ENCODE assay signal across 17 mouse cellular contexts in genomic region chr5:15586351-15586750, GRCm38 (mm10). TPM values are rescaled to one million over a fixed set of nuclear protein-coding genes. Genes with fewer than 3 reads are reported as not detected.
DNase-seq lines count a peak whose midpoint lies in the region; ATAC-seq and TF ChIP-seq lines count a peak whose summit lies in the region.
"Not testable (repeated sequence)": the region's sequence is repeated elsewhere in the genome, so short reads cannot be mapped to it uniquely, and the experiment has no call there.
"Had no signal": no experiment of that assay in that cellular context is flagged by ENCODE, and none has a peak within 500 bp of the region (broad histone marks: within the 10 kb centered on the region; RNA-seq: fewer than 3 reads in every experiment).

No protein-coding gene starts in this region.

- H3K27me3 ChIP-seq in Patski = not testable (repeated sequence)

- H3K4me1 ChIP-seq in lung, adult 2 months (ENCODE audit: control insufficient read depth, insufficient read depth, low read length) = not testable (repeated sequence)

- peak; percentile 28 for TF ChIP-seq CTCF in Patski (IDR thresholded peaks at IDR 0.05)
- peak; percentile 12; the same call in 1 of the 2 replicates for TF ChIP-seq CTCF in brain, embryonic 14.5 days (IDR thresholded peaks at IDR 0.05; ENCODE audit: borderline replicate concordance, extremely low read depth, insufficient read depth, insufficient read length)
- TF ChIP-seq CTCF in lung, adult 2 months (IDR thresholded peaks at IDR 0.05; ENCODE audit: insufficient read depth, low read length) = not testable (repeated sequence)

- not testable (repeated sequence) for ATAC-seq in Patski

- not testable (repeated sequence) for H3K4me3 ChIP-seq in lung, adult 2 months (replicated peaks; ENCODE audit: extremely low read depth, low read depth, low read length)

- POLR2A ChIA-PET in Patski (lab: Charles Lee) = not testable (repeated sequence)

- TF ChIP-seq POLR2A in brain, embryonic 14.5 days (IDR thresholded peaks at IDR 0.05; ENCODE audit: borderline replicate concordance, extremely low read depth, insufficient read depth, insufficient read length, poor library complexity, severe bottlenecking); lung, adult 2 months (IDR thresholded peaks at IDR 0.05; ENCODE audit: borderline replicate concordance, extremely low read depth, low read depth, low read length): not testable (repeated sequence)

- CTCF ChIA-PET in Patski (lab: Charles Lee) = not testable (repeated sequence)

- intact Hi-C loops in gastrocnemius, postnatal 14 days (cut with DNase I; ENCODE audit: low total_unique reads) = not testable (repeated sequence)

- in situ Hi-C loops in Patski (cut with MboI; ENCODE audit: low pct_unique_long_range_greater_than_20kb) = not testable (repeated sequence)

- DNase-seq in Patski (ENCODE audit: low read depth, low spot score) = not testable (repeated sequence)
- DNase-seq in brain, embryonic 14.5 days (ENCODE audit: low read depth) = peak; percentile 2
- peak; percentile 15 for DNase-seq in gastrocnemius, postnatal 14 days
- DNase-seq in kidney, adult 18-20 months = peak; percentile 21
- DNase-seq in layer of hippocampus, adult 11-12 months (ENCODE audit: low spot score) = peak; percentile 25
- peak; percentile 5 for DNase-seq in lung, adult 2 months
- DNase-seq in right cerebral cortex, postnatal 14 days = peak; percentile 4

RNA-seq across cellular contexts. Expression of gene Gm21083, which starts 9.2 kb away (rescaled TPM):
- not detected for polyA plus RNA-seq in Patski (2021)
- polyA plus RNA-seq in brain, embryonic 14.5 days (2012; rRNA removed) = not detected in 2 replicates
- not detected for total RNA-seq in gastrocnemius, postnatal 14 days (2021)
- polyA plus RNA-seq in lung, adult 2 months (2012; rRNA removed) = not detected in 2 replicates
- total RNA-seq: gastrocnemius, postnatal 4 days; layer of hippocampus, postnatal 36 days; neutrophil, adult 5-6 weeks had no signal
- polyA plus RNA-seq: embryonic facial prominence, embryonic 11.5 days; hindbrain, embryonic 14.5 days; kidney, embryonic 15.5 days; lung, embryonic 16.5 days; midbrain, embryonic 10.5 days had no signal

RNA-seq across cellular contexts. Expression of gene Speer4d, which starts 32.5 kb away (rescaled TPM):
- polyA plus RNA-seq in Patski (2021) = not detected
- not detected in 2 replicates for polyA plus RNA-seq in brain, embryonic 14.5 days (2012; rRNA removed)
- not detected for total RNA-seq in gastrocnemius, postnatal 14 days (2021)
- not detected in 2 replicates for polyA plus RNA-seq in lung, adult 2 months (2012; rRNA removed)
- total RNA-seq: gastrocnemius, postnatal 4 days; layer of hippocampus, postnatal 36 days; neutrophil, adult 5-6 weeks had no signal
- polyA plus RNA-seq: embryonic facial prominence, embryonic 11.5 days; heart, embryonic 14.5 days; hindbrain, embryonic 14.5 days; kidney, embryonic 15.5 days; limb, embryonic 13.5 days; lung, embryonic 16.5 days; midbrain, embryonic 10.5 days had no signal

RNA-seq across cellular contexts. Expression of gene Gm21190, which starts 57.3 kb away (rescaled TPM):
- polyA plus RNA-seq in Patski (2021) = not detected
- polyA plus RNA-seq in brain, embryonic 14.5 days (2012; rRNA removed) = not detected in 2 replicates
- total RNA-seq in gastrocnemius, postnatal 14 days (2021) = not detected
- not detected in 2 replicates for polyA plus RNA-seq in lung, adult 2 months (2012; rRNA removed)
- total RNA-seq: gastrocnemius, postnatal 4 days; layer of hippocampus, postnatal 36 days; neutrophil, adult 5-6 weeks had no signal
- polyA plus RNA-seq: embryonic facial prominence, embryonic 11.5 days; heart, embryonic 14.5 days; hindbrain, embryonic 14.5 days; kidney, embryonic 15.5 days; limb, embryonic 13.5 days; lung, embryonic 16.5 days; midbrain, embryonic 10.5 days had no signal
